Mouse (Mus musculus): ENCODE data around the gene Gm9639. TPM values are rescaled to one million over a fixed set of nuclear protein-coding genes. Genes with fewer than 3 reads are reported as not detected.

Gene Gm9639
- polyA plus RNA-seq (2017; shearing (Covaris generic)): not detected

GRCm38 (mm10) chr10:77794976-77795375, at the start of gene Gm9639:
TSS of gene Gm9639 (minus strand) at chr10:77795076.

GRCm38 (mm10) chr10:77835647-77836046, 40.8 kb upstream of the Gm9639 start, which contains the start of gene Krtap10-10:
TSS of gene Krtap10-10 (plus strand) at chr10:77835947.

GRCm38 (mm10) chr10:77826951-77827350, 32.1 kb upstream of the Gm9639 start, which contains the start of gene Krtap10-4:
TSS of gene Krtap10-4 (minus strand) at chr10:77827095.

GRCm38 (mm10) chr10:77814382-77814781, 19.5 kb upstream of the Gm9639 start, which contains the start of gene Gm2696:
TSS of gene Gm2696 (plus strand) at chr10:77814682.

GRCm38 (mm10) chr10:77811743-77812142, 16.9 kb upstream of the Gm9639 start, which contains the start of gene Gm9507:
TSS of gene Gm9507 (minus strand) at chr10:77811843.

GRCm38 (mm10) chr10:77798921-77799508, 4.1 kb upstream of the Gm9639 start, which contains the start of gene Gm19668:
TSS of gene Gm19668 (minus strand) at chr10:77799133.

GRCm38 (mm10) chr10:77787876-77788275, 7.0 kb downstream of the Gm9639 start, which contains the start of gene Gm7137:
TSS of gene Gm7137 (minus strand) at chr10:77788200.

GRCm38 (mm10) chr10:77782442-77782841, 12.4 kb downstream of the Gm9639 start, which contains the start of gene Gm3250:
TSS of gene Gm3250 (minus strand) at chr10:77782542.

GRCm38 (mm10) chr10:77776844-77777243, 18.0 kb downstream of the Gm9639 start, which contains the start of gene Gm7138:
TSS of gene Gm7138 (minus strand) at chr10:77776944.

GRCm38 (mm10) chr10:77771225-77771624, 23.7 kb downstream of the Gm9639 start, which contains the start of gene Gm3238:
TSS of gene Gm3238 (minus strand) at chr10:77771325.

GRCm38 (mm10) chr10:77759582-77759981, 35.3 kb downstream of the Gm9639 start, which contains the start of gene Gm3233:
TSS of gene Gm3233 (minus strand) at chr10:77759682.

GRCm38 (mm10) chr10:77751254-77751653, 43.6 kb downstream of the Gm9639 start, which contains the start of gene Gm9736:
TSS of gene Gm9736 (minus strand) at chr10:77751354.

Other genes starting within 250 kb of the Gm9639 start
- gene Pttg1ip, start 213.4 kb downstream of the Gm9639 start, polyA plus RNA-seq (2017; shearing (Covaris generic)): 108 TPM
- 116 TPM for gene Sumo3, start 189.0 kb downstream of the Gm9639 start, polyA plus RNA-seq (2017; shearing (Covaris generic))
- not detected for gene Gm49325, start 188.9 kb downstream of the Gm9639 start, polyA plus RNA-seq (2017; shearing (Covaris generic))
- gene Ube2g2, start 172.8 kb downstream of the Gm9639 start, polyA plus RNA-seq (2017; shearing (Covaris generic)): 58.6 TPM
- gene Tspear, start 108.5 kb downstream of the Gm9639 start, polyA plus RNA-seq (2017; shearing (Covaris generic)): 0.59 TPM
- gene Gm19402, start 104.3 kb downstream of the Gm9639 start, polyA plus RNA-seq (2017; shearing (Covaris generic)): not detected
- not detected for gene Gm9508, start 97.8 kb downstream of the Gm9639 start, polyA plus RNA-seq (2017; shearing (Covaris generic))
- not detected for gene Gm10272, start 88.5 kb downstream of the Gm9639 start, polyA plus RNA-seq (2017; shearing (Covaris generic))
- not detected for gene Gm10024, start 83.6 kb downstream of the Gm9639 start, polyA plus RNA-seq (2017; shearing (Covaris generic))
- gene Gm10142, start 79.3 kb downstream of the Gm9639 start, polyA plus RNA-seq (2017; shearing (Covaris generic)): not detected
- not detected for gene Krtap12-1, start 74.5 kb downstream of the Gm9639 start, polyA plus RNA-seq (2017; shearing (Covaris generic))
- not detected for gene Gm10100, start 68.6 kb downstream of the Gm9639 start, polyA plus RNA-seq (2017; shearing (Covaris generic))
- not detected for gene Gm18596, start 52.4 kb downstream of the Gm9639 start, polyA plus RNA-seq (2017; shearing (Covaris generic))
- not detected for gene Gm9736, start 43.7 kb downstream of the Gm9639 start, polyA plus RNA-seq (2017; shearing (Covaris generic))
- gene Gm3233, start 35.4 kb downstream of the Gm9639 start, polyA plus RNA-seq (2017; shearing (Covaris generic)): not detected
- not detected for gene Gm3238, start 23.8 kb downstream of the Gm9639 start, polyA plus RNA-seq (2017; shearing (Covaris generic))
- gene Gm7138, start 18.1 kb downstream of the Gm9639 start, polyA plus RNA-seq (2017; shearing (Covaris generic)): not detected
- not detected for gene Gm3250, start 12.5 kb downstream of the Gm9639 start, polyA plus RNA-seq (2017; shearing (Covaris generic))
- not detected for gene Gm7137, start 6.9 kb downstream of the Gm9639 start, polyA plus RNA-seq (2017; shearing (Covaris generic))
- not detected for gene Gm19668, start 4.1 kb upstream of the Gm9639 start, polyA plus RNA-seq (2017; shearing (Covaris generic))
- not detected for gene Gm9507, start 16.8 kb upstream of the Gm9639 start, polyA plus RNA-seq (2017; shearing (Covaris generic))
- not detected for gene Gm2696, start 19.6 kb upstream of the Gm9639 start, polyA plus RNA-seq (2017; shearing (Covaris generic))
- not detected for gene Krtap10-4, start 32.0 kb upstream of the Gm9639 start, polyA plus RNA-seq (2017; shearing (Covaris generic))
- not detected for gene Krtap10-10, start 40.9 kb upstream of the Gm9639 start, polyA plus RNA-seq (2017; shearing (Covaris generic))
- not detected for gene Gm36176, start 51.7 kb upstream of the Gm9639 start, polyA plus RNA-seq (2017; shearing (Covaris generic))
- gene Gm10318, start 57.8 kb upstream of the Gm9639 start, polyA plus RNA-seq (2017; shearing (Covaris generic)): not detected
- not detected for gene Gm3285, start 66.9 kb upstream of the Gm9639 start, polyA plus RNA-seq (2017; shearing (Covaris generic))
- not detected for gene Lrrc3, start 107.5 kb upstream of the Gm9639 start, polyA plus RNA-seq (2017; shearing (Covaris generic))
- 1.3 TPM for gene Trpm2, start 175.5 kb upstream of the Gm9639 start, polyA plus RNA-seq (2017; shearing (Covaris generic))
- 10.6 TPM for gene 1810043G02Rik, start 183.4 kb upstream of the Gm9639 start, polyA plus RNA-seq (2017; shearing (Covaris generic))
- gene Pfkl, start 215.0 kb upstream of the Gm9639 start, polyA plus RNA-seq (2017; shearing (Covaris generic)): 94.5 TPM
- gene Dnmt3l, start 246.9 kb upstream of the Gm9639 start, polyA plus RNA-seq (2017; shearing (Covaris generic)): not detected
- gene Aire, start 248.5 kb upstream of the Gm9639 start, polyA plus RNA-seq (2017; shearing (Covaris generic)): 0.49 TPM